Mouse (Mus musculus): ENCODE results near the gene Adarb1. TPM values are rescaled to one million over a fixed set of nuclear protein-coding genes. Genes with fewer than 3 reads are reported as not detected.

Gene Adarb1
- polyA plus RNA-seq, 1 experiment: 4.5 TPM

GRCm38 (mm10) chr10:77299194-77299593 lies 118.9 kb downstream of the Adarb1 start:
- TF ChIP-seq POLR2A (IDR thresholded peaks at IDR 0.05; ENCODE audit: insufficient read length, low read depth) (no peak), USF1 (IDR thresholded peaks at IDR 0.05; ENCODE audit: low read depth) (no peak), SRF (IDR thresholded peaks at IDR 0.05; ENCODE audit: control insufficient read depth, insufficient read length, low read depth) (no peak), POLR2AphosphoS2 (IDR thresholded peaks at IDR 0.05; ENCODE audit: insufficient read length, low read depth) (no peak), TCF12 (IDR thresholded peaks at IDR 0.05; ENCODE audit: insufficient read depth, poor library complexity, severe bottlenecking) (no peak), CEBPB (IDR thresholded peaks at IDR 0.05; ENCODE audit: insufficient read depth, poor library complexity, severe bottlenecking) (no peak), MYOG (IDR thresholded peaks at IDR 0.05; ENCODE audit: control insufficient read depth in 1 of 3, insufficient read depth in 1 of 3, insufficient read length in 2 of 3, low read depth in 2 of 3) (no peak), E2F4 (IDR thresholded peaks at IDR 0.05; ENCODE audit: insufficient read depth) (no peak), REST (IDR thresholded peaks at IDR 0.05; ENCODE audit: insufficient read depth, insufficient read length) (no peak), MYOD1 (IDR thresholded peaks at IDR 0.05; ENCODE audit: control insufficient read depth in 1 of 3, insufficient read length in 2 of 3, low read depth in 2 of 3) (no peak), MAX (IDR thresholded peaks at IDR 0.05; ENCODE audit: low read depth) (no peak), TCF3 (IDR thresholded peaks at IDR 0.05; ENCODE audit: insufficient read length, low read depth) (no peak)
- no peaks in the 10 kb centered on the region for H3K27me3 ChIP-seq (ENCODE audit: control insufficient read depth, insufficient read depth, insufficient read length)
- no peaks in the 10 kb centered on the region for H3K79me2 ChIP-seq (ENCODE audit: control insufficient read depth, insufficient read depth)
- H3K4me3 ChIP-seq: no peak overlapping the region
- H3K4me2 ChIP-seq (ENCODE audit: low read depth): no peak overlapping the region
- no peaks in the 10 kb centered on the region for H3K36me3 ChIP-seq (ENCODE audit: control insufficient read depth, insufficient read depth)
- no peak overlapping the region for H3ac ChIP-seq (ENCODE audit: control insufficient read depth, insufficient read length)

- H3K27me3 ChIP-seq (ENCODE audit: control insufficient read depth, insufficient read depth, insufficient read length): no peaks in the 10 kb centered on the region
- no peak overlapping the region for H3ac ChIP-seq (ENCODE audit: control insufficient read depth, insufficient read length)
- H3K4me3 ChIP-seq: no peak overlapping the region
- H3K4me2 ChIP-seq (ENCODE audit: low read depth): no peak overlapping the region
- no peaks in the 10 kb centered on the region for H3K36me3 ChIP-seq (ENCODE audit: control insufficient read depth, insufficient read depth)
- TF ChIP-seq MYOD1 (IDR thresholded peaks at IDR 0.05; ENCODE audit: control insufficient read depth in 1 of 3, insufficient read length in 2 of 3, low read depth in 2 of 3) (no peak), MYOG (IDR thresholded peaks at IDR 0.05; ENCODE audit: control insufficient read depth in 1 of 3, insufficient read depth in 1 of 3, insufficient read length in 2 of 3, low read depth in 2 of 3) (no peak), POLR2AphosphoS2 (IDR thresholded peaks at IDR 0.05; ENCODE audit: insufficient read length, low read depth) (no peak)
- no peaks in the 10 kb centered on the region for H3K79me2 ChIP-seq (ENCODE audit: control insufficient read depth, insufficient read depth)
These were observed 119.4 kb downstream of the Adarb1 start for GRCm38 (mm10) chr10:77298621-77299020.

- H3K4me3 ChIP-seq: no peak overlapping the region
- H3K79me2 ChIP-seq (ENCODE audit: control insufficient read depth, insufficient read depth): no peaks in the 10 kb centered on the region
- H3ac ChIP-seq (ENCODE audit: control insufficient read depth, insufficient read length): no peak overlapping the region
- no peaks in the 10 kb centered on the region for H3K36me3 ChIP-seq (ENCODE audit: control insufficient read depth, insufficient read depth)
- H3K4me2 ChIP-seq (ENCODE audit: low read depth): no peak overlapping the region
- TF ChIP-seq SRF (IDR thresholded peaks at IDR 0.05; ENCODE audit: control insufficient read depth, insufficient read length, low read depth): no peak
- TF ChIP-seq CEBPB (IDR thresholded peaks at IDR 0.05; ENCODE audit: insufficient read depth, poor library complexity, severe bottlenecking): no peak
- no peak for TF ChIP-seq TCF3 (IDR thresholded peaks at IDR 0.05; ENCODE audit: insufficient read length, low read depth)
- no peak for TF ChIP-seq POLR2AphosphoS2 (IDR thresholded peaks at IDR 0.05; ENCODE audit: insufficient read length, low read depth)
- TF ChIP-seq TCF12 (IDR thresholded peaks at IDR 0.05; ENCODE audit: insufficient read depth, poor library complexity, severe bottlenecking): no peak
- TF ChIP-seq MAX (IDR thresholded peaks at IDR 0.05; ENCODE audit: low read depth): no peak
- TF ChIP-seq REST (IDR thresholded peaks at IDR 0.05; ENCODE audit: insufficient read depth, insufficient read length): no peak
- no peak for TF ChIP-seq USF1 (IDR thresholded peaks at IDR 0.05; ENCODE audit: low read depth)
- no peak for TF ChIP-seq POLR2A (IDR thresholded peaks at IDR 0.05; ENCODE audit: insufficient read length, low read depth)
- TF ChIP-seq MYOD1 (IDR thresholded peaks at IDR 0.05; ENCODE audit: control insufficient read depth in 1 of 3, insufficient read length in 2 of 3, low read depth in 2 of 3): no peak
- TF ChIP-seq E2F4 (IDR thresholded peaks at IDR 0.05; ENCODE audit: insufficient read depth): no peak
- TF ChIP-seq MYOG (IDR thresholded peaks at IDR 0.05; ENCODE audit: control insufficient read depth in 1 of 3, insufficient read depth in 1 of 3, insufficient read length in 2 of 3, low read depth in 2 of 3): no peak
- no peaks in the 10 kb centered on the region for H3K27me3 ChIP-seq (ENCODE audit: control insufficient read depth, insufficient read depth, insufficient read length)
These were observed 123.4 kb downstream of the Adarb1 start for GRCm38 (mm10) chr10:77294691-77295090.

GRCm38 (mm10) chr10:77290624-77291366 lies 127.3 kb downstream of the Adarb1 start:
- TF ChIP-seq TCF3 (IDR thresholded peaks at IDR 0.05; ENCODE audit: insufficient read length, low read depth) (no peak), REST (IDR thresholded peaks at IDR 0.05; ENCODE audit: insufficient read depth, insufficient read length) (no peak), MAX (IDR thresholded peaks at IDR 0.05; ENCODE audit: low read depth) (no peak), MYOG (IDR thresholded peaks at IDR 0.05; ENCODE audit: control insufficient read depth in 1 of 3, insufficient read depth in 1 of 3, insufficient read length in 2 of 3, low read depth in 2 of 3) (no peak), SRF (IDR thresholded peaks at IDR 0.05; ENCODE audit: control insufficient read depth, insufficient read length, low read depth) (no peak), USF1 (IDR thresholded peaks at IDR 0.05; ENCODE audit: low read depth) (no peak), TCF12 (IDR thresholded peaks at IDR 0.05; ENCODE audit: insufficient read depth, poor library complexity, severe bottlenecking) (no peak), CEBPB (IDR thresholded peaks at IDR 0.05; ENCODE audit: insufficient read depth, poor library complexity, severe bottlenecking) (no peak), POLR2A (IDR thresholded peaks at IDR 0.05; ENCODE audit: insufficient read length, low read depth) (no peak)
- Histone ChIP-seq H3K36me3 (ENCODE audit: control insufficient read depth, insufficient read depth) (no peaks in the 10 kb centered on the region), H3K4me2 (ENCODE audit: low read depth) (no peak overlapping the region), H3K4me3 (no peak overlapping the region), H3K79me2 (ENCODE audit: control insufficient read depth, insufficient read depth) (no peaks in the 10 kb centered on the region), H3K27me3 (ENCODE audit: control insufficient read depth, insufficient read depth, insufficient read length) (no peaks in the 10 kb centered on the region), H3ac (ENCODE audit: control insufficient read depth, insufficient read length) (no peak overlapping the region)

GRCm38 (mm10) chr10:77289559-77289958 lies 128.5 kb downstream of the Adarb1 start:
- Histone ChIP-seq H3ac (ENCODE audit: control insufficient read depth, insufficient read length) (no peak overlapping the region), H3K79me2 (ENCODE audit: control insufficient read depth, insufficient read depth) (no peaks in the 10 kb centered on the region), H3K36me3 (ENCODE audit: control insufficient read depth, insufficient read depth) (no peaks in the 10 kb centered on the region), H3K4me2 (ENCODE audit: low read depth) (no peak overlapping the region), H3K4me3 (no peak overlapping the region), H3K27me3 (ENCODE audit: control insufficient read depth, insufficient read depth, insufficient read length) (no peaks in the 10 kb centered on the region)
- TF ChIP-seq USF1 (IDR thresholded peaks at IDR 0.05; ENCODE audit: low read depth) (no peak), SRF (IDR thresholded peaks at IDR 0.05; ENCODE audit: control insufficient read depth, insufficient read length, low read depth) (no peak), POLR2AphosphoS2 (IDR thresholded peaks at IDR 0.05; ENCODE audit: insufficient read length, low read depth) (no peak), MYOD1 (IDR thresholded peaks at IDR 0.05; ENCODE audit: control insufficient read depth in 1 of 3, insufficient read length in 2 of 3, low read depth in 2 of 3) (no peak), TCF12 (IDR thresholded peaks at IDR 0.05; ENCODE audit: insufficient read depth, poor library complexity, severe bottlenecking) (no peak), REST (IDR thresholded peaks at IDR 0.05; ENCODE audit: insufficient read depth, insufficient read length) (no peak), CEBPB (IDR thresholded peaks at IDR 0.05; ENCODE audit: insufficient read depth, poor library complexity, severe bottlenecking) (no peak), POLR2A (IDR thresholded peaks at IDR 0.05; ENCODE audit: insufficient read length, low read depth) (no peak), TCF3 (IDR thresholded peaks at IDR 0.05; ENCODE audit: insufficient read length, low read depth) (no peak), MYOG (IDR thresholded peaks at IDR 0.05; ENCODE audit: control insufficient read depth in 1 of 3, insufficient read depth in 1 of 3, insufficient read length in 2 of 3, low read depth in 2 of 3) (no peak), E2F4 (IDR thresholded peaks at IDR 0.05; ENCODE audit: insufficient read depth) (no peak), MAX (IDR thresholded peaks at IDR 0.05; ENCODE audit: low read depth) (no peak)

Data from myocyte (in vitro differentiated cells).